Mouse (Mus musculus) T-helper 17 cell (primary cell): ENCODE measurements around the gene Nrp2.

Experiments used
- in situ Hi-C, 2 experiments: fragments of 300-600 bp; cut with MboI, MseI; formaldehyde crosslinking; loops; 1 replicate in 1 of 2; 2 replicates in 1 of 2; pipeline ENCODE4 v1.15.1; 2025; ENCODE audit warnings: high pct_unique_total_duplicates in 2 of 2

Nrp2 gene

GRCm38 (mm10) chr1:62704117-62704888 is 1.2 kb downstream of the Nrp2 start:
- in situ Hi-C loops: loop anchor here in 1 of 2 experiments (5.0 kb wide), 1 partner anchor 1332 kb away; no protein-coding TSS in a partner anchor

- in situ Hi-C loops: loop anchor here in 1 of 2 experiments (5.0 kb wide), 1 partner anchor 1333 kb away; no protein-coding TSS in a partner anchor
Measured at GRCm38 (mm10) chr1:62704889-62705516, 1.9 kb downstream of the Nrp2 start.

- in situ Hi-C loops: no loop called here
Measured at GRCm38 (mm10) chr1:62705517-62705981, 2.5 kb downstream of the Nrp2 start.

GRCm38 (mm10) chr1:62706085-62707021 is 3.3 kb downstream of the Nrp2 start:
- in situ Hi-C loops: no loop called here

- in situ Hi-C loops: no loop called here
Measured at GRCm38 (mm10) chr1:62707101-62707912, 4.2 kb downstream of the Nrp2 start.

GRCm38 (mm10) chr1:62707913-62708860 is 5.1 kb downstream of the Nrp2 start:
- in situ Hi-C loops: no loop called here

- in situ Hi-C loops: no loop called here
Measured at GRCm38 (mm10) chr1:62709770-62710335, 6.8 kb downstream of the Nrp2 start.

GRCm38 (mm10) chr1:62713021-62713676 is 10.1 kb downstream of the Nrp2 start:
- in situ Hi-C loops: no loop called here

- in situ Hi-C loops: no loop called here
Measured at GRCm38 (mm10) chr1:62715004-62715403, 11.9 kb downstream of the Nrp2 start.

GRCm38 (mm10) chr1:62715692-62716091 is 12.6 kb downstream of the Nrp2 start:
- in situ Hi-C loops: no loop called here

GRCm38 (mm10) chr1:62716836-62717478 is 13.9 kb downstream of the Nrp2 start:
- in situ Hi-C loops: no loop called here

GRCm38 (mm10) chr1:62717552-62718236 is 14.6 kb downstream of the Nrp2 start:
- in situ Hi-C loops: no loop called here

GRCm38 (mm10) chr1:62718237-62718571 is 15.1 kb downstream of the Nrp2 start:
- in situ Hi-C loops: no loop called here

- in situ Hi-C loops: no loop called here
Measured at GRCm38 (mm10) chr1:62718750-62719149, 15.7 kb downstream of the Nrp2 start.

- in situ Hi-C loops: loop anchor here in 1 of 2 experiments (5.0 kb wide), 1 partner anchor 103 kb away; no protein-coding TSS in a partner anchor
Measured at GRCm38 (mm10) chr1:62719770-62720169, 16.7 kb downstream of the Nrp2 start.

- in situ Hi-C loops: loop anchor here in 1 of 2 experiments (5.0 kb wide), 1 partner anchor 102 kb away; no protein-coding TSS in a partner anchor
Measured at GRCm38 (mm10) chr1:62720176-62720575, 17.1 kb downstream of the Nrp2 start.
